Mouse (Mus musculus) liver, embryonic 14.5 days (tissue): ENCODE data around the gene Catip. TPM values are rescaled to one million over a fixed set of nuclear protein-coding genes. Genes with fewer than 3 reads are reported as not detected.
"Not testable (repeated sequence)": the region's sequence is repeated elsewhere in the genome, so short reads cannot be mapped to it uniquely, and the experiment has no call there.

Experiments
- ATAC-seq: fragments of 200-750 bp; cut with Nextera tagmentation; 2 replicates; pipeline ENCODE4 v1.8.0; 2017; ENCODE audit warnings: moderate number of reproducible peaks, mild to moderate bottlenecking, moderate library complexity; ENCODE audit not compliant: insufficient read depth
- DNase-seq, 3 experiments: peaks; one replicate each; pipeline ENCODE4 v3.0.0-alpha.2; 2012 to 2013; ENCODE audit warnings: low read depth in 3 of 3, low spot score in 3 of 3
- H3K27ac ChIP-seq: fragments of 300-500 bp; sonication (generic); 2 replicates; pipeline ENCODE4 v1.5.1; 2014; ENCODE audit warnings: moderate library complexity, mild to moderate bottlenecking, control low read depth, inconsistent platforms
- H3K27me3 ChIP-seq: fragments of 300-500 bp; sonication (generic); 2 replicates; pipeline ENCODE4 v1.6.1; 2014; ENCODE audit warnings: mild to moderate bottlenecking, low read length, moderate library complexity; ENCODE audit not compliant: control insufficient read depth, insufficient read depth
- H3K36me3 ChIP-seq: fragments of 300-500 bp; sonication (generic); replicated peaks from 2 replicates; pipeline ENCODE4 v1.6.1; 2014; ENCODE audit warnings: low read depth; ENCODE audit not compliant: control insufficient read depth, insufficient read depth
- H3K4me1 ChIP-seq, 2 experiments: fragments of 200-500 bp in 1 of 2; fragments of 300-500 bp in 1 of 2; sonication (generic) in 1 of 2; replicated peaks; 2 replicates each; pipeline ENCODE4 v1.6.1; 2012 to 2014; ENCODE audit warnings: antibody characterized with exemption in 1 of 2, inconsistent platforms in 1 of 2, low read length in 1 of 2; ENCODE audit not compliant: control insufficient read depth in 2 of 2, insufficient read depth in 2 of 2
- H3K4me2 ChIP-seq: fragments of 300-500 bp; sonication (generic); 2 replicates; pipeline ENCODE4 v1.6.1; 2014; ENCODE audit warnings: low read depth, mild to moderate bottlenecking, control low read depth, moderate library complexity
- H3K4me3 ChIP-seq, 2 experiments: fragments of 200-500 bp in 1 of 2; fragments of 300-500 bp in 1 of 2; sonication (generic) in 1 of 2; 2 replicates each; pipeline ENCODE4 v1.5.1; 2012 to 2014; ENCODE audit warnings: low read depth in 2 of 2, low read length in 2 of 2, mild to moderate bottlenecking in 2 of 2, control low read depth in 1 of 2, inconsistent platforms in 1 of 2, moderate library complexity in 1 of 2; ENCODE audit not compliant: insufficient read depth in 1 of 2
- H3K9ac ChIP-seq: fragments of 300-500 bp; sonication (generic); replicated peaks from 2 replicates; pipeline ENCODE4 v1.6.1; 2014; ENCODE audit warnings: mild to moderate bottlenecking, control low read depth, moderate library complexity
- H3K9me3 ChIP-seq: fragments of 300-500 bp; sonication (generic); 2 replicates; pipeline ENCODE4 v1.6.1; 2016; ENCODE audit warnings: low read length, mixed read lengths; ENCODE audit not compliant: control insufficient read depth
- CTCF ChIP-seq: IDR thresholded peaks from 2 replicates; pipeline ENCODE4 v1.5.1; 2016; ENCODE audit warnings: antibody characterized with exemption, low read depth, control low read depth
- EP300 ChIP-seq: IDR thresholded peaks from 2 replicates; pipeline ENCODE4 v1.6.1; 2016; ENCODE audit warnings: antibody characterized with exemption, low read depth
- WGBS: fragments of 180-500 bp; shearing (Covaris S2); extraction: QIAGEN DNeasy Blood & Tissue Kit; methylation state at CpG from one replicate; pipeline ENCODE4 v1.1.7; 2014; ENCODE audit not compliant: insufficient replicate concordance; 5-methylcytosine and 5-hydroxymethylcytosine counted together
- polyA plus RNA-seq, 2 experiments: library from polyadenylated mRNA; depleted of rRNA in 1 of 2; stranded (reverse) in 1 of 2; unstranded in 1 of 2; fragments of >200 nt; fragmentation: Nextera tagmentation in 1 of 2; extraction: Ambion mirVana in 1 of 2; gene quantifications; 2 replicates each; pipeline versions ENCODE4 v1.2.1 to v1.2.3; 2012 to 2014

Catip gene
- polyA plus RNA-seq, 2 experiments: 0.10 TPM; not detected in 1

DNA sequence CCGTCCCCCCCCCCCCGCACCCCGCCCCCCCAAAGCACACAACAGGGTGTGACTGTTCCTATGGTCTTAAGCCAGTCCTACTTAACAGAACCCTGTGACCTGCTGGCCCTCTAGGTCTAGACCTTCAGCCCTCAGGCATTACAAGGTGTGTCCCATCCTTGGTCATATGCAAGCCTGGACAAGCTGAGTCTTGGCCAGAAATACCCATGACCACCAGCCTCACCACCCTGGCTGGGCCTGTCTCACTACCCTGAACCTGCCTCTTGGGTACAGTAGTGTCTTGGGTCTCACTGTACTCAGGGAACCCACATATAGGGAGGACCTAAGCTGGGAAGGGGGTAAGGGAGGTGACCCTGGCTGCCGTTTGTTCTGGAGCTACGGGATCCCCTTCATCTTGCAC lies 23.9 kb upstream of the Catip start:
- DNase-seq (no peak), ATAC-seq (no peak)
- 70% methylated on average over 5 of the region's 5 CpGs for WGBS
- no peak overlapping the region for H3K4me3 ChIP-seq
- H3K27me3 ChIP-seq: no peaks in the 10 kb centered on the region
- H3K27ac ChIP-seq: no peak overlapping the region
- peaks cover 0 to 3% of the 10 kb centered on the region in 2 experiments; a peak in 2 of 4 replicates for H3K4me1 ChIP-seq
- no peak overlapping the region for H3K4me2 ChIP-seq
- no peaks in the 10 kb centered on the region for H3K9me3 ChIP-seq
- no peak overlapping the region for H3K9ac ChIP-seq
- no peaks in the 10 kb centered on the region for H3K36me3 ChIP-seq
- TF ChIP-seq CTCF (no peak), EP300 (no peak)

DNA sequence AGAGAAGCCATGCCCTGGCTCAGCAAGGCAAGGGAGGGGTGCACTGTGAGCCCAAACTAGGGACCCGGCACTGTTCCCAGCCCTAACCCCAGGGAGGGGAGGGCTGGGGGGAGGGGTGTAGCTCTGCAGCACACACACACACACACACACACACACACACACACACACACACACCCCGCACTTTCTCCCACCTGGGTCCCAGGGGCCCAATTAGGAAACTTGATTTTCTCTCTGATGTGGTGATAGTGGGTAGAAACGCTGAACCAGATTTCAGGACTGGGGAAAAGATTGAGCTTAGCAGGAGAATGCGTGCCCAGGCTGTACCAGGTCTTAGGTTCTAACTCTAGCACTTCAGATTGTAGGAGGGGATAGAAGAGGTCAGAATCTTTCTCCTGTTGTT lies 23.3 kb upstream of the Catip start:
- no peaks in the 10 kb centered on the region for H3K27me3 ChIP-seq
- no peaks in the 10 kb centered on the region for H3K9me3 ChIP-seq
- no peak overlapping the region for H3K9ac ChIP-seq
- TF ChIP-seq CTCF (no peak), EP300 (no peak)
- WGBS: 55% methylated on average over 4 of the region's 4 CpGs
- H3K36me3 ChIP-seq: no peaks in the 10 kb centered on the region
- no peak overlapping the region for H3K4me2 ChIP-seq
- DNase-seq (no peak), ATAC-seq (no peak)
- H3K4me3 ChIP-seq: no peak overlapping the region
- H3K4me1 ChIP-seq: peaks cover 0 to 3% of the 10 kb centered on the region in 2 experiments; a peak in 1 of 4 replicates
- no peak overlapping the region for H3K27ac ChIP-seq

DNA sequence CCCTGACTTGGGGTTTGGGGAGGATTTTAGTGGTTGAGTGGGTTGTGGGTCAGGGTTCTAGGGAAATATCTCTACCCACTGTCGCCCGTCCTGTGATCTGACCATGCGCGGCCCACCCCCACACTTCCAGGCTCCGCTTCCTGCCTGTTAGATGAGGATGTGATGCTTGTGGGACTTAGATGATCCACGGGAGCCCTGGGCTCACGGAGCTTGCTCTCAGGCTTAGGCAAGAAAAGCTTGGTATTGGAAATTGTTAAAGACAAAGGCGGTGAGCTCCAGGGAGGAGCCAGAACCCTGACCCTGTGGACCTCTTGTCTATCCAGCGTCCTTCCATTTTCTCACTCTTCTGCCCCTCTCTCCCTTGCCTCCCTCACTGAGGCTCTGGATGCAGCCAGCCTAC lies 22.0 kb upstream of the Catip start:
- no peak overlapping the region for H3K9ac ChIP-seq
- DNase-seq (no peak), ATAC-seq (no peak)
- H3K27me3 ChIP-seq: no peaks in the 10 kb centered on the region
- peaks cover 0 to 3% of the 10 kb centered on the region in 2 experiments; a peak in 1 of 4 replicates for H3K4me1 ChIP-seq
- no peak for TF ChIP-seq CTCF
- TF ChIP-seq EP300: no peak
- H3K4me3 ChIP-seq: no peak overlapping the region
- H3K4me2 ChIP-seq: no peak overlapping the region
- no peaks in the 10 kb centered on the region for H3K9me3 ChIP-seq
- no peaks in the 10 kb centered on the region for H3K36me3 ChIP-seq
- 79% methylated on average over 9 of the region's 9 CpGs for WGBS
- no peak overlapping the region for H3K27ac ChIP-seq

DNA sequence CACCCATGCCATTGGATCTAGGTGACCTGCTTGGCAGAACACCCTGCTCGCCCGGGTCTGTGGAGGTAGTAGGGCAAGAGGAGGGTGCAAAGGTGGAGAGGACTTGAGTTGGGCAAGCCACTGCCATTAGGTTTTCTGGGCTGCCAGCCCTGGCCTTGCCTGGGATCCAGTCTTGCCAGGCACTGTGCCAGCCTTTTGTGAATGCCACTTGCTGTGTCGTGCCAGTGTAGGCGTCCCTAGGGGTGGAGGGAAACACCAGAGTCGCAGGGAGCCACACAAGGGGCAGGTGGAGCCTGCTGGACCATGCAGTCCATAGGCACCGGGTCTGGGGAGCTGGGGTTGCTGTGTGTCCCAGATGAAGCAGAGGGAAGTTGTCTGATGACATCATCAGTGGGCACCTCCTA lies 21.5 kb upstream of the Catip start:
- H3K27ac ChIP-seq: no peak overlapping the region
- H3K4me2 ChIP-seq: no peak overlapping the region
- H3K4me3 ChIP-seq: no peak overlapping the region
- no peaks in the 10 kb centered on the region for H3K9me3 ChIP-seq
- H3K4me1 ChIP-seq: peaks cover 0 to 3% of the 10 kb centered on the region in 2 experiments; a peak in 1 of 4 replicates
- ATAC-seq: 0 out of 2 replicates have a peak, but pooled peaks have one; percentile 35
- H3K9ac ChIP-seq: no peak overlapping the region
- no peaks in the 10 kb centered on the region for H3K36me3 ChIP-seq
- no peaks in the 10 kb centered on the region for H3K27me3 ChIP-seq
- TF ChIP-seq CTCF: no peak
- no peak for TF ChIP-seq EP300
- no peak for DNase-seq
- WGBS: 82% methylated on average over 6 of the region's 6 CpGs

DNA sequence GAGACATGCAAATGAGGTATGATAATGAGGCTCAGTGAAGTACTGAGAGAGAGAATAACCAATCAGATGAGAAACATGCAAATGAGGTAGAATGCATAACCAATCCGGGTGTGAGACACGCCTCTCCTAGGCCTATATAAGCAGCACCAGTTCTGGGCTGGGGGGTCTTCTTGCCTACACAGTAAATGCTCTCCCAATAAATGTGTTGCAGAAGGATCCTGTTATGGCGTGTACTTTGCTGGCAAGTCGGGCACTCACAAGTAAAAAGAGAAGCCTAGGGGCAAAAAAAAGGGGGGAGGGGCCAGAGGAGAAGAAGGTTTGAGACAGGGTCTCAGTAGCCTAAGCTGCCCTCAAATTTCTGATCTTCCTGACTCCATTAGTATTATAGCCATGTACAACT lies 20.9 kb upstream of the Catip start:
- WGBS: 81% methylated on average over 4 of the region's 4 CpGs
- not testable (repeated sequence) for H3K27ac ChIP-seq, H3K27me3 ChIP-seq, H3K36me3 ChIP-seq, H3K9me3 ChIP-seq, H3K9ac ChIP-seq, H3K4me2 ChIP-seq, ATAC-seq, H3K4me3 ChIP-seq, H3K4me1 ChIP-seq, DNase-seq

DNA sequence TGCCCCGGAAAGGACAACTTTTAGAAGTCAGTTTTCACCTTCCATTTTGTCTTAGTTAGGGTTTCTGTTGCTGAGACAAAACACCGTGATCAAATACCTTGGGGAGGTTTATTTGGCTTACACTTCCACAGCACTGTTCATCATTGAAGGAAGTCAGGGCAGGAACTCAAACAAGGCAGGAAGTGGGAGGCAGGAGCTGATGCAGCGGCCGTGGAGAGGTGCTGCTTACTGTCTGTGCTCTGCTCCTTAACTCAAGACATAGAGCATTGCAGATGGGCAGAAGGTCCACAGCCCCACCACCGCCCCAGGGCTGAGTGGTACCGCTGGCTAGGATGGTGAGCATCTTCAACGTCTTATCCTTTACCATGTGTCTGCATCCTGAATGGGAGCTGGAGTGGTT lies 20.0 kb upstream of the Catip start:
- H3K4me1 ChIP-seq: peaks cover 0 to 3% of the 10 kb centered on the region in 2 experiments; a peak in 1 of 4 replicates

More for the DNA sequence above, 20.0 kb upstream of the Catip start:
- Histone ChIP-seq H3K27ac (no peak overlapping the region), H3K27me3 (no peaks in the 10 kb centered on the region), H3K4me3 (no peak overlapping the region), H3K36me3 (no peaks in the 10 kb centered on the region), H3K4me2 (no peak overlapping the region), H3K9ac (no peak overlapping the region), H3K9me3 (no peaks in the 10 kb centered on the region)
- no peak for DNase-seq
- TF ChIP-seq CTCF (no peak), EP300 (no peak)
- WGBS: 63% methylated on average over 7 of the region's 7 CpGs
- no peak for ATAC-seq
